Mouse (Mus musculus) ovary, adult 18-20 months (tissue): ENCODE data around the gene Gm10577.

ENCODE experiments used
- DNase-seq: peaks from one replicate; pipeline ENCODE4 v3.0.0; 2022; ENCODE audit warnings: low spot score, mixed read lengths

Gm10577 gene

GRCm38 (mm10) chr4:100995617-100996016 is 24.9 kb downstream of the Gm10577 start:
- DNase-seq: no peak

- DNase-seq: no peak
Observed at GRCm38 (mm10) chr4:100994442-100995255, 25.8 kb downstream of the Gm10577 start.

GRCm38 (mm10) chr4:100992086-100992485 is 28.4 kb downstream of the Gm10577 start:
- DNase-seq: no peak

- no peak for DNase-seq
Observed at GRCm38 (mm10) chr4:100990996-100991395, 29.5 kb downstream of the Gm10577 start.

- no peak for DNase-seq
Observed at GRCm38 (mm10) chr4:100988231-100988799, 32.2 kb downstream of the Gm10577 start.

- DNase-seq: no peak
Observed at GRCm38 (mm10) chr4:100987187-100987586, 33.3 kb downstream of the Gm10577 start.

- no peak for DNase-seq
Observed at GRCm38 (mm10) chr4:100977522-100977921, 43.0 kb downstream of the Gm10577 start.

GRCm38 (mm10) chr4:100974455-100975035 is 46.0 kb downstream of the Gm10577 start:
- no peak for DNase-seq

- no peak for DNase-seq
Observed at GRCm38 (mm10) chr4:100973641-100974454, 46.6 kb downstream of the Gm10577 start.
